Mouse (Mus musculus) megakaryocyte, embryonic 14.5 days (primary cell): ENCODE measurements around the gene Ssbp2. TPM values are rescaled to one million over a fixed set of nuclear protein-coding genes. Genes with fewer than 3 reads are reported as not detected.

ENCODE experiments used
- H3K27me3 ChIP-seq: replicated peaks from 2 replicates; pipeline ENCODE3; 2012; ENCODE audit warnings: inconsistent platforms
- H3K36me3 ChIP-seq: replicated peaks from 2 replicates; pipeline ENCODE3; 2012; ENCODE audit warnings: low read length, inconsistent platforms, mixed read lengths
- H3K4me1 ChIP-seq: 2 replicates; pipeline ENCODE4 v1.6.1; 2012; ENCODE audit warnings: inconsistent platforms
- H3K4me3 ChIP-seq: replicated peaks from 2 replicates; pipeline ENCODE3; 2012; ENCODE audit warnings: moderate library complexity, mild to moderate bottlenecking, inconsistent platforms
- H3K9me3 ChIP-seq: 2 replicates; pipeline ENCODE4 v1.6.1; 2012; ENCODE audit warnings: inconsistent platforms
- FLI1 ChIP-seq: IDR thresholded peaks from 2 replicates; pipeline ENCODE4 v1.6.1; 2012; ENCODE audit warnings: low read length, inconsistent platforms, mixed read lengths
- GATA1 ChIP-seq: IDR thresholded peaks from 3 replicates; pipeline ENCODE4 v1.6.1; 2012; ENCODE audit warnings: mixed read lengths, low read length, inconsistent platforms, borderline replicate concordance
- polyA plus RNA-seq: library from polyadenylated mRNA; stranded (reverse); fragments of >175 nt; gene quantifications from 2 replicates; pipeline ENCODE4 v1.2.3, GENCODE M21; 2012; ENCODE audit warnings: low replicate concordance; ENCODE audit not compliant: insufficient read depth

The Ssbp2 gene
- polyA plus RNA-seq, 1 experiment, result 15.0 TPM

DNA sequence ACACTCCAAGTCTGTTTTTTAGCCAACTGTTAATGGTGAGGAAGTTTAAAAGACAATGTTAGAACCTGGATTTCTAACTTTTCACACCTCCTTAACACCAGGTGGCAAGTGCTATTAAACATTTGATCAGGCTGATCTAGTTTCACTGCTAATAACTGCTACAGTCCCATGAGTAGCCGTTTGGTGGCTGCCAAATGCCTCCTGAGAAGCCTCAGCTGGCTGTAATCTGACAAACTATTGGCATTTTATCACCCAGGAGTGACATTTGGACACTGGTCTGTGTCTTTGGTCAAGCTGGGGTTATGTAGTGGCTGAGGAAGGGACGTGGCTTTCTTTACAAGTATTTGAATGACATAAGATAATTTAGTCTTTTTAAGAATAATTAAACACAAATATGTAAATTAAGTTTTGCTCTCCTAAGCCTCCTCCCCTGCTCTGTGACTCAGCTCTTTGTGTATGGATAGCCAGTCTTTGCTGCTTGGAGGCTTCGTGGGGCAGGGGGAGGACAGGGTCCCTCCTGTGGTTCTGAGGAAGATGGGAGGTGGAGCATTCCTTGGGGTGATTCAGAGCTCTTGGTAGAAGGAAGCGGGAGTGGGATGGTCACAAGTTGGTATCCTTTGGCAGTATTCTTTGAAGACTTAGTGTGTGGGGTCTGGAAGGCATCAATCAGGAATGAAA is 60.1 kb downstream of the Ssbp2 start:
- TF ChIP-seq FLI1, result no peak
- no peak for TF ChIP-seq GATA1
- no peaks in the 10 kb centered on the region for H3K27me3 ChIP-seq
- H3K36me3 ChIP-seq, result peaks cover 6% of the 10 kb centered on the region
- peaks cover 70% of the 10 kb centered on the region for H3K4me1 ChIP-seq
- peak overlapping the region; percentile 62 for H3K4me3 ChIP-seq
- no peaks in the 10 kb centered on the region for H3K9me3 ChIP-seq

DNA sequence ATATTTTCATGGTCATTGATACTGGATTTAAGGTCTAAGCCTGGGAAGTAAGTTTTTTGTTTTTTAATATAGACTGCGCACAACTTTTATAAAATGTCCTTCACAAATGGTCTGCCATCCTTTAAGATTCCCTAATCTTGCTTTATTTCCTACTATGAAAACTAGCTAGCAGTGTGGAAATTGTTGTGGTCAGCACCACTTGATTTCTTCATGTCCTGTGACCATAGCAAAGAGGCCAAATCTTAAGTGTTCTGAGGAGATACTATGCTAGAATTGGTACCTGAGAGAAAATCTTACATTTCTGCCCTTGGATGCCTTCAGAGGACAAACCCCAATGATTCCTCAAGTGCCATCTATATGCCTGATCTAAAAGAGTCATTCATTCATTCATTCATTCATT is 60.9 kb downstream of the Ssbp2 start:
- H3K9me3 ChIP-seq, result no peaks in the 10 kb centered on the region
- TF ChIP-seq GATA1, result no peak
- TF ChIP-seq FLI1, result no peak

DNA sequence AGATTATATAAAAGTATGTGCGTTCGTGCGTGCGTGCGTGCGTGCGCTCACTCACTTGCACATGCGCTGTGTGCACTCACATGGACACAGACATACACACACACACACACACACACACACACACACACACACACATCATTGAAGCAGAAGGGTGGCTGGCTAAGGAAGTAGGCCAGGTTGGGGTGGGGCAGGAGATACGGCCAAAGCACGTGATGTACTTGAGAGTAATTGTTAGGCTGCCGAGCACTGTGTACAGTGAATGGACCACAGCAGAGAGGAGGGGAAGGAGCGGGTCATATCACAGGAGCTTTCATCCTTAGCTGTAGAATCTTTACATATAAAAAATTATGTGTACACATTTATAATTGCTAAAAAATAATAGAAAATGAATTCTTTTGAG is 66.0 kb downstream of the Ssbp2 start:
- Histone ChIP-seq H3K4me1 (peaks cover 42% of the 10 kb centered on the region), H3K27me3 (no peaks in the 10 kb centered on the region), H3K36me3 (peaks cover 29% of the 10 kb centered on the region), H3K9me3 (no peaks in the 10 kb centered on the region), H3K4me3 (no peak overlapping the region)
- TF ChIP-seq FLI1 (no peak), GATA1 (no peak)

More for the DNA sequence above, 60.9 kb downstream of the Ssbp2 start:
- Histone ChIP-seq H3K4me3 (no peak overlapping the region), H3K27me3 (no peaks in the 10 kb centered on the region), H3K4me1 (peaks cover 74% of the 10 kb centered on the region), H3K36me3 (peaks cover 10% of the 10 kb centered on the region)

DNA sequence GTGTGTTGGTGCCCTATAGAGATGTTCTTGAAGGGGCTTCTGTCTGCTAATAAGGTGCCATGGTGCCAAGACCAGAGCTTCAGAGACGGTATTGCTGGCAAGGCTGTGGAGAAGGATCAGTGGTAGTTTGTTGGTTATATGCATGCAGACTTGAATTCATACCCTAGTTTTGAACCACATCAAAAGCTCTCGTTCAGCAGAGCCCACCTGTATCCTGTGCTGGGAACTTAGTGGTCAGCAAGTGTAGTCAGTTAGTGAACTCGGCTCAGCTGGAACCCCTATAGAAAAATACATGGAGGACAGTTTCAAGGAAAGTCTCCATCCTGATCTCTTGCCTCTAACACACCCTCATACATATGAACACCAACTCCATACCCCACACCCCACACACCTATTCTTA is 69.7 kb downstream of the Ssbp2 start:
- H3K4me1 ChIP-seq, result peaks cover 28% of the 10 kb centered on the region
- H3K36me3 ChIP-seq, result peaks cover 49% of the 10 kb centered on the region
- no peak for TF ChIP-seq FLI1
- TF ChIP-seq GATA1, result no peak
- H3K9me3 ChIP-seq, result peaks cover 6% of the 10 kb centered on the region
- H3K4me3 ChIP-seq, result no peak overlapping the region
- no peaks in the 10 kb centered on the region for H3K27me3 ChIP-seq

DNA sequence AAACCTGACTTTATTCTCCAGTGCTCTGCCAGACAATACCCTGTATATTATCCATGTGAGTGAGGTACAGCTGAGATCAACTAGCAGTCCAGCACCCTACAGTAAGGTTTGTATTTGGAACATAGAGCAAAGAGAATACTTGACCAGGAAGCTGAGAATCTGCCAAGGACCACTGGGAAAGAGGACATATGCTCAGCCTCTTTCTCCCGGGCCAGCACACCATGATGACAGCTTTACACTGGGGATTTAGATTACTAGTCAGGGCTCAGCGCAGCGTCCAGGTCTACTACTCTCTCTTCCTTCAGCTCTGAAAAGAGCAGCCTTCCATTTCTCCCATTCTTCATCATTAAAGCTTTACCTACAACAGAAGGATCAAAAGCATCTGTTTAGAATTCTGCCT is 76.6 kb downstream of the Ssbp2 start:
- Histone ChIP-seq H3K27me3 (no peaks in the 10 kb centered on the region), H3K4me3 (no peak overlapping the region), H3K9me3 (peaks cover 6% of the 10 kb centered on the region), H3K4me1 (peaks cover 51% of the 10 kb centered on the region), H3K36me3 (peaks cover 48% of the 10 kb centered on the region)
- TF ChIP-seq FLI1, result no peak
- TF ChIP-seq GATA1, result no peak

DNA sequence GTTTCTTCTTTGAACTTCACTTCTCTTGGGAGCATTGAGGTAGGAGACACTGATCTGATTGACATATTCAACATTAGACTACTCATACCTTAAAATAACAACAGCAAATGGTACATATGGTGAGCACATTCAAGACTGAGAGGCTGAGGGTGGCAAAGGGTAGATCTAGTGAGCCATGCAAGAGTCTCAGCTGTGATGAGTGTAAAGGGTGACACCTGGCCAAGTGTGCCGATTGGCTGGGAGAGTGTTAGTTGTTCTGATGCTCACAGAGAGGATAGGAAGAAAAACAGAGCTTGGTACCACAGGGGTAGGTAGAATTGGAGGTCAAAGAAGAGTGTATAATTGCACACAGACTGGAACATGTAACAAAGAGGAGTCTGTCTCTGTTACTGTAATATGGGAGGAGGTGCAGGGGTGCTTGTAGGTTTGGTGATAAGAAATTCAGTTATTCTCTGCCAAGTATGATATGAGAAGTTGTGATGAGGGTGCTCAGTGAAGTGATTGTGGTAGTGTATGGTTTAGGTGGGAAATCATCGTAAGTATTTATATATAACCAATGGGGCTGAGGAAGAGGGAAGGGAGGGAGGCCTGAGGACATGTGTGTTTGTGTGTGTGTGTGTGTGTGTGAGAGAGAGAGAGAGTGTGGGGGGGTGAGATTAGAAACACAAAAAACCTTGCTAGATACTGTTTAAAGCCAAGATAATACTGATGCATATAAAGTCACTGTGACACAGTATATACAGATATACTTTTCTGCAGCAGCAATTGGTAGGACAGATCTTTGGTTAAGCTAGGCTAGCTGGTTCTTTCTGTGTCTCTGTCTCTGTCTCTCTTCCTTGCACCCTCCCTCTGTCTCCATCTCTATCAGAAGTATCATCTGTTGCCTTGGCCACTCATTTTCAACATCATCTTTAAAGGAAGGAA is 80.3 kb downstream of the Ssbp2 start:
- no peaks in the 10 kb centered on the region for H3K27me3 ChIP-seq
- peaks cover 37% of the 10 kb centered on the region for H3K36me3 ChIP-seq
- peak overlapping the region; percentile 48 for H3K4me3 ChIP-seq
- H3K9me3 ChIP-seq, result no peaks in the 10 kb centered on the region
- H3K4me1 ChIP-seq, result peaks cover 69% of the 10 kb centered on the region
- TF ChIP-seq FLI1 (no peak), GATA1 (no peak)

DNA sequence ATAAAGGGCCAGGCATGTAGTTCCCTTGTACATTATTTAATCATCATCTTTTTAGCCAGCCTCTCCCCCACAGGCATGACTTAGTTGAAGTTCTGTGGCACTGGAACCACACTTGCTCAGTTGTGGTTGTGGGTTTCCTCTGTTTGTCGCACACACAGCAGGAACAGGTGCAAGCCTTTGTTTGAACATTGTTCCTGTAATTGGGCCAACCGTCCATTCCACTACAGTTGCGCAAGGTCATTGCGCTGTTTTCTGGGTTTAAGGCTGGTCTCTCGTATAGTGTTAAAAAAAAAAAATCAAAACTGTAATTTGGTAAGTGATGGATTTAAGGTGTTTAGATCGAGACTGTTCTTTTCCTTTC is 81.0 kb downstream of the Ssbp2 start:
- peaks cover 40% of the 10 kb centered on the region for H3K36me3 ChIP-seq
- TF ChIP-seq GATA1 (no peak), FLI1 (no peak)
- peak overlapping the region; percentile 62 for H3K4me3 ChIP-seq
- no peaks in the 10 kb centered on the region for H3K9me3 ChIP-seq
- no peaks in the 10 kb centered on the region for H3K27me3 ChIP-seq
- peaks cover 76% of the 10 kb centered on the region for H3K4me1 ChIP-seq

DNA sequence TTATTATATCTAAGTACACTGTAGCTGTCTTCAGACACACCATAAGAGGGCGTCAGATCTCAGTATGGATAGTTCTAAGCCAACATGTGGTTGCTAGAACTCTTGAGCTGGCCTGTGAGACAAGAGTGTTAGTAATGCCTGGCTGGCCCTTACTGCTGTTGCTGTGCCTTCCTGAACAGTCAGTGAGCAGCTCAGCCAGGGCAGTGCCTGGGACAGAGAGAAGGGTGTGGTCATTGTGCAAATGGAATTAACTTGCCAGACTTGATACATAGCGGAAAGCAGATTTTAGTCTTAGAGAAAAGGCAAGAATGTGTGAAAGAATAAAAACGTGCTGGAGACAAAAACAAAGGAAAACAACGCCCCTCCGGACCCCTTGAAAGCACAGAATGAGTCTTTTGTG is 83.5 kb downstream of the Ssbp2 start:
- TF ChIP-seq GATA1 (no peak), FLI1 (no peak)
- H3K9me3 ChIP-seq, result no peaks in the 10 kb centered on the region
- peaks cover 35% of the 10 kb centered on the region for H3K36me3 ChIP-seq
- H3K4me3 ChIP-seq, result no peak overlapping the region
- H3K4me1 ChIP-seq, result peaks cover 71% of the 10 kb centered on the region
- no peaks in the 10 kb centered on the region for H3K27me3 ChIP-seq

DNA sequence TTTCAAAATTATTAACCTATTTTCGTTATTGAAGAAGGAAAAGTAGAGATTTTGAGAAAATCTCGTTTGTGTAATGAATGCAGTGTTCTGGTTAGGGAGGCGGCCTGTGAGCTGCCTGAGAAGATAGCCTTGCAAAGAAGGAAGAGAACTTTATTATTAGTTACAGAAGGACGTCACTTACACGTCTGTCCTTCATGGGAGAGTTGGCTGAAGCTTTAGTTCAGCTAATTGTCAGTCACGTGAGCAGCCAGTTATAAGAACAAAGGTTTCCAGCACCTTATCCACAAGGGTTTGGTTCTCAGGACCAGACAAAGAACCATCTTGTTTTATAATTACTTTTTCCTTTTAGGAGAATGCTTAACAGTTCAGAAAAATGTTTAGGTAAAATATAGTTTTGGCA is 104.0 kb downstream of the Ssbp2 start:
- H3K27me3 ChIP-seq, result no peaks in the 10 kb centered on the region
- TF ChIP-seq FLI1 (no peak), GATA1 (no peak)
- no peak overlapping the region for H3K4me3 ChIP-seq

DNA sequence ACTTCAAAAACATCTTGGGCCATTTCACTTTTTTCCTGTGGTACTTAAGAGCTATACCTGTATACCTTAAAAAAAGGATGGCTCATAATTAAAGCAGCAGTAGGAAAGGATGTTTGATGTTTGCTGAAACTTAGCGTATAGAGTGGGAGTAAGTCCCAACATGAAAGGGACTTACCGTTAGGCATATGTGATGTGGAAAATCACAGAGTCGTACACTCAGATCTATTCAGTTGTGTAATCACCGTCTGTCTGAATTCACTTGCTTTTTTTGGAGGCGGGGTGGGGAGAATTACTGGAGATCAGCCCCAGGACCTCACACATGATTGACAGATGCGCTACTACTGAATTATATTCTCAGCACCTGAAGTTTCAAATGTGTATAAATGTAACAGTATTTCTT is 104.7 kb downstream of the Ssbp2 start:
- peaks cover 37% of the 10 kb centered on the region for H3K36me3 ChIP-seq
- H3K27me3 ChIP-seq, result no peaks in the 10 kb centered on the region
- no peak for TF ChIP-seq GATA1
- H3K4me1 ChIP-seq, result peaks cover 22% of the 10 kb centered on the region
- no peak overlapping the region for H3K4me3 ChIP-seq
- H3K9me3 ChIP-seq, result no peaks in the 10 kb centered on the region

More for the DNA sequence above, 104.0 kb downstream of the Ssbp2 start:
- H3K9me3 ChIP-seq, result no peaks in the 10 kb centered on the region
- peaks cover 34% of the 10 kb centered on the region for H3K36me3 ChIP-seq
- H3K4me1 ChIP-seq, result peaks cover 22% of the 10 kb centered on the region
